Mouse (Mus musculus) lung, embryonic 16.5 days (tissue): ENCODE results near the gene Phtf1. TPM values are rescaled to one million over a fixed set of nuclear protein-coding genes. Genes with fewer than 3 reads are reported as not detected.

Source experiments
- ATAC-seq: fragments of 200-750 bp; cut with Nextera tagmentation; 2 replicates; pipeline ENCODE4 v1.8.0; 2017; ENCODE audit warnings: low read depth, mild to moderate bottlenecking, moderate library complexity
- H3K27ac ChIP-seq: fragments of 300-500 bp; sonication (generic); 2 replicates; pipeline ENCODE4 v1.5.1; 2014; ENCODE audit warnings: mild to moderate bottlenecking, control low read depth, low read length
- H3K27me3 ChIP-seq: fragments of 300-500 bp; sonication (generic); 2 replicates; pipeline ENCODE4 v1.6.1; 2014; ENCODE audit warnings: low read depth, low read length, mixed read lengths; ENCODE audit not compliant: control insufficient read depth, insufficient read depth
- H3K36me3 ChIP-seq: fragments of 300-500 bp; sonication (generic); 2 replicates; pipeline ENCODE4 v1.6.1; 2014; ENCODE audit warnings: low read length; ENCODE audit not compliant: control insufficient read depth, insufficient read depth
- H3K4me1 ChIP-seq: fragments of 300-500 bp; sonication (generic); replicated peaks from 2 replicates; pipeline ENCODE4 v1.6.1; 2014; ENCODE audit warnings: low read length, mixed read lengths; ENCODE audit not compliant: control insufficient read depth, insufficient read depth
- H3K4me2 ChIP-seq: fragments of 300-500 bp; sonication (generic); 2 replicates; pipeline ENCODE4 v1.6.1; 2014; ENCODE audit warnings: low read depth, low read length, control low read depth
- H3K4me3 ChIP-seq: fragments of 300-500 bp; sonication (generic); 2 replicates; pipeline ENCODE4 v1.5.1; 2014; ENCODE audit warnings: mild to moderate bottlenecking, low read length, control low read depth
- H3K9ac ChIP-seq: fragments of 300-500 bp; sonication (generic); 2 replicates; pipeline ENCODE4 v1.6.1; 2014; ENCODE audit warnings: low read length, control low read depth
- H3K9me3 ChIP-seq: fragments of 300-500 bp; sonication (generic); 2 replicates; pipeline ENCODE4 v1.6.1; 2016; ENCODE audit warnings: low read length; ENCODE audit not compliant: control insufficient read depth
- WGBS: fragments of 180-500 bp; shearing (Covaris S2); extraction: QIAGEN DNeasy Blood & Tissue Kit; methylation state at CpG from one replicate; pipeline ENCODE4 v1.1.7; 2014; 5-methylcytosine and 5-hydroxymethylcytosine counted together
- polyA plus RNA-seq: library from polyadenylated mRNA; unstranded; fragments of >200 nt; fragmentation: Nextera tagmentation; extraction: Ambion mirVana; gene quantifications from 2 replicates; pipeline ENCODE4 v1.2.1, GENCODE M21; 2015

Phtf1 gene
- polyA plus RNA-seq, 1 experiment from 2014 or later = 24.3 TPM

- H3K27me3 ChIP-seq = no peaks in the 10 kb centered on the region
- no peak overlapping the region for H3K4me3 ChIP-seq
- no peaks in the 10 kb centered on the region for H3K9me3 ChIP-seq
- ATAC-seq = no peak
- H3K9ac ChIP-seq = no peak overlapping the region
- H3K36me3 ChIP-seq = peaks cover 17% of the 10 kb centered on the region
- H3K4me2 ChIP-seq = no peak overlapping the region
- WGBS = 82% methylated on average over 5 of the region's 5 CpGs
- no peaks in the 10 kb centered on the region for H3K4me1 ChIP-seq
- H3K27ac ChIP-seq = no peak overlapping the region
Observed at GRCm38 (mm10) chr3:104009924-104010662, 42.2 kb downstream of the Phtf1 start.

GRCm38 (mm10) chr3:104011972-104012371 is 44.1 kb downstream of the Phtf1 start:
- no peaks in the 10 kb centered on the region for H3K4me1 ChIP-seq
- ATAC-seq = no peak
- no peak overlapping the region for H3K4me3 ChIP-seq
- no peaks in the 10 kb centered on the region for H3K9me3 ChIP-seq
- no peak overlapping the region for H3K4me2 ChIP-seq
- no peak overlapping the region for H3K9ac ChIP-seq
- no peaks in the 10 kb centered on the region for H3K27me3 ChIP-seq
- H3K27ac ChIP-seq = no peak overlapping the region
- WGBS = 84% methylated on average over 2 of the region's 2 CpGs
- H3K36me3 ChIP-seq = peaks cover 14% of the 10 kb centered on the region

- no peak overlapping the region for H3K27ac ChIP-seq
- no peak overlapping the region for H3K4me3 ChIP-seq
- H3K27me3 ChIP-seq = no peaks in the 10 kb centered on the region
- no peak for ATAC-seq
- H3K9ac ChIP-seq = no peak overlapping the region
- no peaks in the 10 kb centered on the region for H3K4me1 ChIP-seq
- H3K4me2 ChIP-seq = no peak overlapping the region
- 86% methylated on average over 3 of the region's 3 CpGs for WGBS
- peaks cover 20% of the 10 kb centered on the region for H3K36me3 ChIP-seq
- no peaks in the 10 kb centered on the region for H3K9me3 ChIP-seq
Observed at GRCm38 (mm10) chr3:104017931-104018330, 50.0 kb downstream of the Phtf1 start.

GRCm38 (mm10) chr3:104019453-104019852 is 51.5 kb downstream of the Phtf1 start:
- no peak overlapping the region for H3K4me2 ChIP-seq
- no peak for ATAC-seq
- no peaks in the 10 kb centered on the region for H3K27me3 ChIP-seq
- H3K27ac ChIP-seq = no peak overlapping the region
- 57% methylated on average over 4 of the region's 4 CpGs for WGBS
- no peaks in the 10 kb centered on the region for H3K4me1 ChIP-seq
- H3K4me3 ChIP-seq = no peak overlapping the region
- peaks cover 18% of the 10 kb centered on the region for H3K36me3 ChIP-seq
- H3K9ac ChIP-seq = no peak overlapping the region
- no peaks in the 10 kb centered on the region for H3K9me3 ChIP-seq

GRCm38 (mm10) chr3:104020101-104020500 is 52.2 kb downstream of the Phtf1 start:
- H3K36me3 ChIP-seq = peaks cover 18% of the 10 kb centered on the region
- no peaks in the 10 kb centered on the region for H3K9me3 ChIP-seq
- ATAC-seq = no peak
- no peaks in the 10 kb centered on the region for H3K4me1 ChIP-seq
- H3K4me2 ChIP-seq = no peak overlapping the region
- no peak overlapping the region for H3K27ac ChIP-seq
- WGBS = 82% methylated on average over 12 of the region's 12 CpGs
- no peak overlapping the region for H3K4me3 ChIP-seq
- H3K27me3 ChIP-seq = no peaks in the 10 kb centered on the region
- 0 out of 2 replicates have a peak overlapping the region, but pooled peaks have one; percentile 24 for H3K9ac ChIP-seq

GRCm38 (mm10) chr3:104026938-104027337 is 59.0 kb downstream of the Phtf1 start:
- Histone ChIP-seq H3K27me3 (no peaks in the 10 kb centered on the region), H3K9ac (no peak overlapping the region), H3K4me2 (no peak overlapping the region), H3K9me3 (no peaks in the 10 kb centered on the region), H3K4me1 (no peaks in the 10 kb centered on the region), H3K4me3 (no peak overlapping the region), H3K27ac (no peak overlapping the region), H3K36me3 (peaks cover 2% of the 10 kb centered on the region)
- WGBS = 42% methylated on average over 3 of the region's 3 CpGs
- no peak for ATAC-seq

- no peak for ATAC-seq
- Histone ChIP-seq H3K27ac (no peak overlapping the region), H3K4me2 (no peak overlapping the region), H3K4me3 (no peak overlapping the region), H3K4me1 (no peaks in the 10 kb centered on the region), H3K27me3 (no peaks in the 10 kb centered on the region), H3K9me3 (no peaks in the 10 kb centered on the region), H3K36me3 (no peaks in the 10 kb centered on the region; the same call in 1 of the 2 replicates), H3K9ac (no peak overlapping the region)
- WGBS = 89% methylated on average over 1 of the region's 1 CpGs
Observed at GRCm38 (mm10) chr3:104032086-104032485, 64.2 kb downstream of the Phtf1 start.

GRCm38 (mm10) chr3:104032747-104033146 is 64.8 kb downstream of the Phtf1 start:
- Histone ChIP-seq H3K9ac (no peak overlapping the region), H3K36me3 (no peaks in the 10 kb centered on the region; the same call in none of the 2 replicates), H3K4me1 (no peaks in the 10 kb centered on the region), H3K27ac (no peak overlapping the region), H3K4me2 (no peak overlapping the region), H3K4me3 (no peak overlapping the region), H3K9me3 (no peaks in the 10 kb centered on the region), H3K27me3 (no peaks in the 10 kb centered on the region)
- ATAC-seq = no peak
- WGBS = 94% methylated on average over 1 of the region's 1 CpGs

- no peak overlapping the region for H3K9ac ChIP-seq
- 0 out of 2 replicates have a peak, but pooled peaks have one; percentile 26 for ATAC-seq
- WGBS = 67% methylated on average over 6 of the region's 6 CpGs
- H3K4me2 ChIP-seq = no peak overlapping the region
- no peaks in the 10 kb centered on the region for H3K9me3 ChIP-seq
- H3K27me3 ChIP-seq = no peaks in the 10 kb centered on the region
- peaks cover 4% of the 10 kb centered on the region; the same call in 1 of the 2 replicates for H3K4me1 ChIP-seq
- peaks cover 2% of the 10 kb centered on the region; the same call in 1 of the 2 replicates for H3K36me3 ChIP-seq
- H3K27ac ChIP-seq = no peak overlapping the region
- H3K4me3 ChIP-seq = no peak overlapping the region
Observed at GRCm38 (mm10) chr3:104059001-104059622, 91.2 kb downstream of the Phtf1 start.
